Mouse (Mus musculus) megakaryocyte-erythroid progenitor cell, adult 5-6 weeks (primary cell): ENCODE data around the gene Trim7. TPM values are rescaled to one million over a fixed set of nuclear protein-coding genes. Genes with fewer than 3 reads are reported as not detected.
"Not testable (repeated sequence)": the region's sequence is repeated elsewhere in the genome, so short reads cannot be mapped to it uniquely, and the experiment has no call there.

ENCODE experiments used
- ATAC-seq: replicated peaks from 2 replicates; pipeline ENCODE4 v1.8.0; 2016; ENCODE audit warnings: mild to moderate bottlenecking, inconsistent platforms; ENCODE audit not compliant: severe bottlenecking, poor library complexity, low FRiP score, low TSS enrichment
- total RNA-seq, 2 experiments: library from RNA; stranded (forward) in 1 of 2; stranded (reverse) in 1 of 2; fragments of 200-1000, 215-1000 nt in 1 of 2; fragments of >200 nt in 1 of 2; fragmentation: Nextera tagmentation in 1 of 2; gene quantifications; 2 replicates each; pipeline ENCODE4 v1.2.3; 2014 to 2017

Trim7 gene
- 0.84 TPM in 1 of 2 replicates, not detected in the other for total RNA-seq (2014; fragmentation: Nextera tagmentation)
- total RNA-seq (2017), result 0.75 and 0.80 TPM in 2 replicates

DNA sequence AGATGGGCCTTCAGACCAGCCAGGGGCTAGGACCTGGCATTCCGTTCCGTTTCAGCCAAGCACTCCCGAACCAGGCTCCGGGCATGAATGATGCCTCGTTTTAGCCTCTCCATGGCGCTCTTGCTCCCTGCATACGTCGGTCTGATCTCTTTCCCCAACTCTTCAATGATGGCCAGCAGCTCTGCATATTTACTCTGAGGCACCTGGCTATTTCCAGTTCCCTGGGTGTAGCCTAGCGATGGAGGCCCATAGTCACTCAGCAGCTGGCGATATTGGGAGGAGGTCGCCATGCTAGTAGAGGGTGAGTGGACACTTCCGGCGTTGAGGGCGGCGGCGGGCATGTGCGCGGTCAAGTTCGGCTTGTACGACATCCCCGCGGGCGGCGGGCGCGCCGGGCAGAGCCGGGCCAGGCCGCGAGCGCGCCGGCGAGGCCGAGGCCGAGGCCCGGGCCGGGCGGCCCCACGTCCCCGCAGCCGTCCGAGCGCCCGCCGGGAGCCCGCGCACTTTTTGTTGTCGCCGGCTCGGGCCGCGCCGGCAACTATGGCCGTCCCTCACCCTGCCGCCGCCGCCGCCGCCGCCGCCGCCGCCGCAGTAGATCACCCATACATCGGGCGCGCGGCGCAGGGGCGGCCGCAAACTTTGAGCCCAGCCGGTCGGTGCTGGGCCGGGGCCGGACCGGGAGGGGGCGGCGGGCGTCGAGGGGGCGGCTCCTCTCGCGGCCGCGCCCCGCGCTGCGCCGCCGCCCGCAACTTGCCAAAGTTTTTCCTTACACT is at the start of gene Trim7, which contains the start of gene Gm12184:
Gene Trim7, plus strand, starts transcription at position 162 of the 773 bp plus-strand sequence.
Gene Gm12184, minus strand, starts transcription at position 677 of the 773 bp plus-strand sequence.
- peak; percentile 47 for ATAC-seq

DNA sequence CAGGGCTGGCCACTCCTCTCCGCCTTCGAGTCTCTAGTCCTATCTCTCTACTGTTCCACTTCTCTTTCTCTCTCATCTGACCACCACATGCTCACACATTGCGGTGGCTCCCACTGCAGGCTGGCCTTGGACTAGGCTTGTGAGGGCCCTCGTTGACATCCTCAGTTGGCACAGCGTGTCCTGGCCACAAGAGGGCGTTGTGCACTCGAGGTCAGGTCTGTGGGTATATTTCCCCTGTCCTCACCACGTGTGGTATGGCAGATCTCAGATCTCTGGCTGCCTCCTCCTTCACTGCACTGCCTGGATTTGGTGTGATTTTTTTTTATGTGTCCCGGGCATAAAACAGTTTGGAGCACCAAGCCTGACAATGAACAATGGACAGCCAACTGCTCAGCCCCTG is 49.3 kb upstream of the Trim7 start:
- ATAC-seq, result peak; percentile 54; the same call in 1 of the 2 replicates

DNA sequence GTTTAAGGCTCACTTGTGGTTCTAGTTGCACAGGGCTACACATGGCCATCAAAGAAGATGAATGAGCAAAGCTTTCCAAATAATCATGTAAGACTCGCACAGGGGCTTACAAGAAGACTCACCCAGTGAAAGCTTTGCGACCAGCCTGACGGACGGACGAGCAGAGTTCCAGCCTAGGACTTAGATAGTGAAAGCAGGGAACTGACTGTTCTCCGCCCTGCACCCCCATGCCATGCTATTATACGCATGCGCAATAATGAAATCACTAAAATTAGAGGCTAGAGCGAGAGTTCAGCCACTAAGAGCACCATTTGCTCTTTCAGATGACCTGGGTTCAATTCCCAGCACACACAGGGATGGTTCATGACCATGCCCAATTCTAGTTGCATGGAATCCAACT is 48.6 kb upstream of the Trim7 start:
- ATAC-seq, result no peak

DNA sequence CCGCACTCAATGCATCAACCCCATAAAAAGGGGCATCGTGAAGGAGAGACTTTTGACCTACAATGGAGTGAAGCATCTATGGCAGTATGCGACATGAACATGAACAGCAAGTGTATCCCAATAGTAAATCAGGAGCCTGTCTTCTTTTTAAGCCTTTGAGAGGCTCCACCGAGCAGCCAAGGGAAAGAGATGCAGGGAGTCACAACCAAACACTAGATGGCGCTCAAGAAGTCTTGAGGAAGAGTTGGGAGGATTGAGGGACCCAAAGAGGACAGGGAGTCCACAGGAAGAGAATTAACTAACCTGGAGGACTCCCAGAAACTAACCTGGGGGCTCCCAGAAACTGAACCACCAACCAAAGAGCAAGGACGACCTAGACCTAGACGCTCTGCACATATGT is 46.5 kb upstream of the Trim7 start:
- ATAC-seq, result peak; percentile 54; the same call in 1 of the 2 replicates

DNA sequence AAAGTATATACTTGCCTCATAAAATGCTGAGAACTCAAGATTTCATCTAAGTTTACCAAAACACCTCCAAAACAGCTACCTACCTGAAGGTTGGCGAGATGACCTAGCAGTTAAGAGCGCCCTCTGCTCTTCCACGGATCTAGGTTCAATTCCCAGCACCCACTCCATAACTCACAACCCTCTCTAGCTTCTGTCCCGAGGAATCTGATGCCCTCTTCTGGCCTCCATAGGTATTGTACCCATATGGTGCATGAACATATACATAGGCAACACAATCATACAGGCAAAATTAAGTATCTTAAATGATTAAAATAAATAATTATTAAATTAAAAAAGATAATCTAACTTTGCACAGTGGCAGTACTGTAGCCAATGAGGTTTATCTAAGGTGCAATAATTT is 43.7 kb upstream of the Trim7 start:
- 0 out of 2 replicates have a peak, but pooled peaks have one; percentile 45 for ATAC-seq

DNA sequence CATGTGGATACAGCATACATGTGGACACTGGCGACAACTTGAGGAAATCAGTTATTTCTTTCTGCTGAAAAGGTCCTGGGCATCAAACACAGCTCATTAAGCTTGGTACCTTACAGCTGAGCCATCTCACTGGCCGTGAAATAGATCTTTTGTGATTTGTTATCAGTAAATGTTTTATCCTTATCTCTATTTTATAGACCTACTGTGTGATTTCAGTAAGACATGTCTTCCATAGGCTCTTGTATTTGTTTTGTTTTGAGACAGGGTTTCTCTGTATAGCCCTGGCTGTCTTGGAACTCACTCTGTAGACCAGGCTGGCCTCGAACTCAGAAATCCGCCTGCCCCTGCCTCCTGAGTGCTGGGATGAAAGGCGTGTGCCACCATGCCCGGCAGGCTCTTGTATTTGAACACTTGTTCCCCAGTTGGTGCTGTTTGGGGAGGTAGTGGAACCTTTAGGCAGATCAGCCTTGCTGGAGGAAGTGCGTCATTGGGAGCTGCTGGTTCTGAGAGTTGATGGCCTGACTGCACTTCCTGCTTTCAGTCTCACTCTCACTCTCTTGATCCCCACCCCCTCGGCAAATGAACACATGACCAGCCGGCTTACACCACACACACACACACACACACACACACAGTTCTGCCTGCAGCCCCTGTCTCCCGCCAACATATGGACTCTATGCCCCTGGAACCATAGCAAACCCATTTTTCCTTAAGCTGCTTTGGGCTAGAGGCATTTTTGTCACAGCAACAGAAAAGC is 38.3 kb upstream of the Trim7 start:
- peak; percentile 83 for ATAC-seq

DNA sequence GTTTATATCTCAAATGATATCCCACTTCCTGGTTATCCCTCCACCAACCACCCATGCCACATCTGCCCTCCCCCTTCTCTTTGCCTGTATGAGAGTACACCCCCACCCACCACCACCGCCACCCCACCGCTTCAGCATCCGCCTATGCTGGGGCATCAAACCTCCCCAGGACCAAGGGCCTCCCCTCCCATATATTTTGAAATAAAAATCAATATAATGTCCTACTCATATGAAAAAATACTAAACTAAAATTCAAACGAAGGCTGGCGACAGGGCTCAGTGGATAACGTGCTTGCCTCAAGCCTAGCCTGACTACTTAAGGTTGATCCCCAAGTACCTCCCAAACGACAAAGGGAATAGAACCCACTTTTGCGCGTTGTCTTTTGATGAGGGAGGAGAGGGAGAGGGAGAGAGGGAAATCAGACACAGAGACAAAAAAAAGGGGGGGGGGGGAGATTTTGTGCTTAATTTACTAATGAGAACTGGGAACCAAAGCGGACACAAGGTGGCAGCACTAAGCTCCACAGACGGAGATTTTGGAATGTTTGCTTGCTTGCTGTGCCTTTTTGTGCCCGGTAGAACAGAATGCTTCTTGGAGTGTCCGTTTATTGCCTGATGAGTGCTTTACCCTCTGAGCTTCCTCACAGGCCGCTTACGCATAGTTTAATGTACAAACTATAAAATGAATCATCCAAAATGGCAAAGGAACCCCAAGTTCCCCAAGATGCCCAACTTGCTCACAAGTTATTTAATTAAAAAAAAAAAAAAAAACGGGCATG is 37.4 kb upstream of the Trim7 start:
- ATAC-seq, result peak; percentile 42

DNA sequence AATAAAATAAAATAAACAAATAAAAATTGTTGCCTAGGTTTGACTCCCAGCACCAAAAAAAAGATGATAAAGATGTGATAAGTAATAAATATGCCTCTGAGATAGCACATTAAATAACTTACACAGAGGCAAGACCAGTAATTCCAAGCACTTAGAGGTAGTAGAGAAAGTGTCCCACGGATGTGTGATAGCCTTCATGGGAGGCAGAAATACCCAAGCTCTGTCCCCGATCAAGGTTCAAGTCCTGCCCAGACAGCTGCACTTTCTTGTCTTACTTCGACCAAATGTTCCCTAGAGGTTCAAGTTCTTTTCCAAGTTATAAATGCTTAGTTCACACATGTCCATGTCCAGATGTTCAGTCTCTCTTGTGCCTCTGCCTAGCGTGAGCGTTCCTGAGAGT is 36.7 kb upstream of the Trim7 start:
- no peak for ATAC-seq

DNA sequence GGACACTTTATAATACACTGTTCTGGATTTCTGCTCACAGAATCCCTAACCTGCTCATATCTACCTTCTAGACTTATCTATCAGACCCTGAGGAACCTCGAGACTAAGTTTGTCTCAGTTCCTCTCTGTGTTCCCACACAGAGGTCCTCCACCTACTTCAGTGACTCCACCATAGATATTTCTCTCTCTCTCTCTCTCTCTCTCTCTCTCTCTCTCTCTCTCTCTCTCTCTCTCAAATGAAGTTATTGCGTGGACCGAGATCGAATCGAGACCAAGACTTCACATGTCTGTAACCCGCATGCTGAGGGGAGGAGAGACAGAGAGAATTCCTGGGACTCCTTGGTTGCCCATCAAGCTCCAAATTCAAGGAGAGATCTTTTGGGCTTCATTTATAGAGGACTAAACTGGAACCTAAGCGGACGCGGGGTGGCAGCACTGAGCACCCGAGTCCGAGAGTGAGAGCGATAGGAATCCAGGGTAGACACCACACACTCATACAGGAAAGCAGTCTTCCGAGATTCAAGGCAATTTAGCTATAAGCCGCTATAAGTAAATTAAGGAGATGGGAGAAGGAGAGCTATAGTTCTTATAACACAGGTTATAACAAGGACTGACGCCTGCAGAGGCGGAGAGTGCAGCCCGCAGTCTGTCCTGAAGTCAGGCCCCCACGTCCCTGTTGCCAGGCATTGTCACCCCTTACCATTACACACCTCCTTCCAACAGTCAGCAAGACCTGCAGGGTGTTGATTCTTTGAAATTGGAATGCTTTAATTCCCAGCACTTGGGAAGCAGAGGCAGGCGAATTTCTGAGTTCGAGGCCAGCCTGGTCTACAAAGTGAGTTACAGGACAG is 35.7 kb upstream of the Trim7 start:
- ATAC-seq, result peak; percentile 86

DNA sequence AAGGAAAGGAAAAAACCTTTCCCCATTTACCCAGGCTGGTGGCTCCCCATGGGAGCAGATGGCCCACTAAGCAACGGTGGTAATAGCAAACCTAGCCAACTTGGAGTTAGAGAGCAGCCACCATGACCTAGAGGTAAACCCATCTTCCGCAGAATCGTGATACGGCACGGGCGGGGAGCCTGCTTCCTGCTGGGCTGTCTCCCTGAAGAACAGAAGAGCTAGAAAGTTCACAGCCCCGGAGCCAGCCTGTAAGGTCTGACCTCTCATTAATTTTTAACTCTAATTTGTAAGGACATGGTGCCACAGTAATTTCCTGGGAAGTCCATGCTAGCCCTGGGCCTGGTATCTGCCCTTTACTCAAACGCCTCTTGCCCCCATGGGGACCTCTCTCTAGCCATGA is 35.0 kb upstream of the Trim7 start:
- ATAC-seq, result no peak

DNA sequence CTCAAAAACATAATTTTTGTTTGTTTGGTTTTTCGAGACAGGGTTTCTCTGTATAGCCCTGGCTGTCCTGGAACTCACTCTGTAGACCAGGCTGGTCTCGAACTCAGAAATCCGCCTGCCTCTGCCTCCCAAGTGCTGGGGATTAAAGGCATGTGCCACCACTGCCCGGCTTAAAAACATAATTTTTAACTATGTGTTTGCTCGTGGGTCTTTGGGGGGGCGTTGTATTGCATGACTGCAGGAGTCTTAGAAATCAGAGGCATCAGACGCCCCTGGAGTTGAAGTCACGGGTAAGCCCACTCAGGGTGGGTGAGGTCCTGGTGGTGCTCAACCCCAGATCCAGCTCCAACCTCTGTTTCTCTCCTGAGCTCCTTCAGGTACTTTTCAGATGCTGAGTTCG is 34.0 kb upstream of the Trim7 start:
- ATAC-seq, result not testable (repeated sequence)

DNA sequence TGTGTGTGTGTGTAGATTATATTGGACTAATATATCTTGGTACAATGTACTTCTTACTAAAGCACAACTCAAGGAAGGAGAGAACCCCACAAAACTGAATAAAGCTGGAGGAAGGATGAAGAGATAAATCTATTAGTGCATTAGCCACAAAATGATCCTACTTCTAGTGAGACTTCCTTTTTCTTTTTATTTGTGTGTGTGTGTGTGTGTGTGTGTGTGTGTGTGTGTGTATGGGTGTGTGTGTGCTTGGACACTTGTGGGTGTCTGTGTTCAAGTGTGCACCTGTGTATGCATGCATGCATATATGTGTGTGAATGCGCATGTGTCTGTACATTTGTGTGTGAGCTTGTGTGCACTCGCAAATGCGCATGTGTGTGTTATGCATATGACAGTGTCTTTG is 32.8 kb upstream of the Trim7 start:
- no peak for ATAC-seq

DNA sequence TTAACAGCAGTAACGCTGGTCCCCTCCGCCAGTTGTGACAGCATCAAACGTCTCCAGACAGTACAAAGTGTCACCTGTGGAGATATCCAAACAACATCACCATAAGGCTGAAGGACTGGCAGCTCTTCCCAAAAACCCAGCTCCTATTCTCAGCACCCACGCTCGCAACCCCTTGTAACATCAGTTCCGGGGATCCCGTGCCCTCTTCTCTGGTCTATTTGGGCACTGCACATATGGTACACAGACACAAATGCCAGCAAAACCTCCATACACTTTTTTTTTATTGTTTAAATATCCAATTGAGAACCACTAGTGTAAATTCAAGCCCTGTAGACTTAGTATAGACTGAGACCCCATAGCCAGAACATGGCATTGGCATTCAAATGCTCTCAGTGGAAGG is 30.7 kb upstream of the Trim7 start:
- no peak for ATAC-seq

DNA sequence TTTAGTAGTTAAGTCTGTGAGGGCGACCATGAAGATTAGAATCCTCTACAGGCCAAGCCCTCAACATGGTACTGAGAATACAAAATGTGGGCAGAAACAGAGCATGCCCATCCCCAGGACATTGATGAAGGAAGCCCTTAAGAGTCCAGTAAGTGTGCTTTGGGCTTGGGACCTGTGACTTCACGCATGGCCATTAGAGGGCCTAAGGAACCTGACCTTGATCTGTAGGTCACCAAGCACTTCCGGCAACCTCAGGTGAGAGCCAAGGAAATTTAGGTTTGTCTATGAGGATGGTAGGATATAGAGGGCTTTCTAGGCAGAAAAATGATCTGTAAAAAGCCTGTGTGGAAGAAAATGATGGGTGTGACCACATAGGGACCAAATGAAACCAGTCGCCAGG is 29.6 kb upstream of the Trim7 start:
- no peak for ATAC-seq

DNA sequence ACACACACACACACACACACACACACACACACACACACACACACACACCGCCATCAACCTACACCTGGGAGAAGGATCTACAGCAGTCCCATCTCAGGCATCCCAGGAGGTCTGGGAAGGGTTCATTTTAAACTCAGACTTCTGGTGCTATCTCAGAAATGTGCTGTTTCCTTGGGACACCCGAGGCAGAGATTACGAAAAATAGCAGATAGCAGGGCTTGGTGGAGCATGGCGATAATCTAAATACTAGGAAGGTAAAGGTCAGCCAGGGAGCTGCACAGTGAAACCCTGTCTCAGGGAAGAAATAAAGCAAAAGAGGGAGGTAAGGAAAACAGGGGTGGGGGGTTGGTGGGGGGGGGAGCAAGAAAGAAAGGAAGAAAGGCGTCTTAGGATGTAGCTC is 28.7 kb upstream of the Trim7 start:
- no peak for ATAC-seq

DNA sequence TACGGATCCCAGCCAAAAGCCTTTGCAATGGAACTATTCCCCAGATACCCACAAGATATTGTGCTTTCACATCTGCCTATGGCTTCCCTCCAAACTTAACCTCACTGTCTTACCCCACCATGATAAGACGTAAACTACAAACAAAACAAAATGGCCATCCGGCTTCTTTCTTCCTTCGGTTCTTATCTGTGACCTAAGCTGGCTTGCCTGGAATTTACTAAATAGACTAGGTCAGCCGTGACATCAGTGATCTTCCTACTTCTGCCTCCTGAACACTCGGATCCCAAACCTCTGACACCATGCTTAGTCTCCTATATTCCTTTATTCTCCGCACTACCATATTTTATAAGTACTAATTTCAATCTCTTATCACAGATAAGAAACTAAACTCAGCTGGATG is 27.6 kb upstream of the Trim7 start:
- ATAC-seq, result peak; percentile 29

DNA sequence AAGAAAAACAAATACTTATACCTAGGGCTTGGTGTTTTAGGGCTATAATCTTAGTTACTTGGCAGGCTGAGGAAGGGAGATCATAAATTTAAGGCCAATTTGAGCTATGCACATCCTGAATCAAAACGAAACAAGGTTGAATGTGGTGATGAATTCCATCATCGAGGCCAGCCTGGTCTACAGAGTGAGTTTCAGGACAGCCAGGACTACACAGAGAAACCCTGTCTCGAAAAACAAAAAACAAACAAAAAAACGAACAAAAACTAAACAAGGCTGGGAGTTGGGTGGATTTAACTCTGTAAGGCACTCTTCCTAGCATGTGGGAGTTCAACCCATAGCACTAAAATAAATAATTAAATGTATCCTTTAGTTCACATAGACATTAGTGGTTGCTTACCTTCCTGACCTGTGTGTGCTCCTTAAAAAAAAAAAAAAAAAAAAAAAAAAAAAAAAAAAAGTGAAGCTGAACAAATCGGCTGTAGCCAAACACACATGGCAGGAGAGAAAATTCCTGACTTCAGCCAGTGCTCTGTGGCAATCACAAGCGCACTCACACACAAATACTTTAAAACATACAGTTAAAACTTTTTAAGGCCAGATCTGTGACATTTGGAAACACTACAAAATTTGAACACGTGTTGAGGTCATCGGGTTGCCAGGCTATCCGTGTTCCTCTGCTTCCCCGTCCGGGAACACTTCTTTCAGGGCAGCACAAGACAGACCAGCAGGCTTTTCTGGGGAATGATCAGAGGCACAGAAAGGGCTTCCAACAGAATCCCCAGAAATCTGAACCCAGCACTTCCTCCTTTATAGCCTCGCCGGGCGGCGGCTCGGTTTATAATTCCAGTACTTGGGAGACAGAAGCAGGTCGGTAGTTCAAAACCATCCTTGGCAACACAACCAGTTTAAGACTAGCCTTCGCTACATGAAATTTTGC is 26.7 kb upstream of the Trim7 start:
- ATAC-seq, result no peak
